Mouse (Mus musculus) stomach, postnatal 0 days (tissue): ENCODE data around the gene Klhl32. TPM values are rescaled to one million over a fixed set of nuclear protein-coding genes. Genes with fewer than 3 reads are reported as not detected.
A peak's percentile ranks its signal among the peaks of the same experiment; 100 is the strongest.

ENCODE experiments used
- ATAC-seq: fragments of 200-750 bp; cut with Nextera tagmentation; 2 replicates; pipeline ENCODE4 v1.8.0; 2017; ENCODE audit not compliant: low FRiP score, low TSS enrichment
- DNase-seq: peaks from one replicate; pipeline ENCODE4 v3.0.0-alpha.2; 2016; ENCODE audit warnings: low spot score
- H3K27ac ChIP-seq: fragments of 300-500 bp; sonication (generic); replicated peaks from 2 replicates; pipeline ENCODE4 v1.5.1; 2014; ENCODE audit warnings: mild to moderate bottlenecking, control low read depth
- H3K27me3 ChIP-seq: fragments of 300-500 bp; sonication (generic); 2 replicates; pipeline ENCODE4 v1.6.1; 2014; ENCODE audit warnings: low read length; ENCODE audit not compliant: control insufficient read depth, insufficient read depth
- H3K36me3 ChIP-seq: fragments of 300-500 bp; sonication (generic); 2 replicates; pipeline ENCODE4 v1.6.1; 2014; ENCODE audit warnings: low read length, mixed read lengths; ENCODE audit not compliant: control insufficient read depth, insufficient read depth
- H3K4me1 ChIP-seq: fragments of 300-500 bp; sonication (generic); replicated peaks from 2 replicates; pipeline ENCODE4 v1.6.1; 2014; ENCODE audit warnings: antibody characterized with exemption; ENCODE audit not compliant: control insufficient read depth, insufficient read depth
- H3K4me2 ChIP-seq: fragments of 300-500 bp; sonication (generic); replicated peaks from 2 replicates; pipeline ENCODE4 v1.6.1; 2014; ENCODE audit warnings: low read depth, mild to moderate bottlenecking, control low read depth, moderate library complexity
- H3K4me3 ChIP-seq: fragments of 300-500 bp; sonication (generic); 2 replicates; pipeline ENCODE4 v1.5.1; 2014; ENCODE audit warnings: low read depth, low read length, control low read depth
- H3K9ac ChIP-seq: fragments of 300-500 bp; sonication (generic); 2 replicates; pipeline ENCODE4 v1.6.1; 2014; ENCODE audit warnings: mild to moderate bottlenecking, low read length, control low read depth, mixed read lengths
- H3K9me3 ChIP-seq: fragments of 300-500 bp; sonication (generic); 2 replicates; pipeline ENCODE4 v1.6.1; 2016; ENCODE audit warnings: low read length; ENCODE audit not compliant: control insufficient read depth
- CTCF ChIP-seq: IDR thresholded peaks from 2 replicates; pipeline ENCODE4 v1.5.1; 2016; ENCODE audit warnings: antibody characterized with exemption, low read depth, mild to moderate bottlenecking, moderate library complexity
- EP300 ChIP-seq: optimal IDR thresholded peaks from 2 replicates; pipeline ENCODE3; 2016; ENCODE audit warnings: antibody characterized with exemption
- WGBS: fragments of 180-500 bp; shearing (Covaris S2); extraction: QIAGEN DNeasy Blood & Tissue Kit; methylation state at CpG from one replicate; pipeline ENCODE4 v1.1.7; 2014; 5-methylcytosine and 5-hydroxymethylcytosine counted together
- polyA plus RNA-seq: library from polyadenylated mRNA; unstranded; fragments of >200 nt; fragmentation: Nextera tagmentation; extraction: Ambion mirVana; gene quantifications from 2 replicates; pipeline ENCODE4 v1.2.1, GENCODE M21; 2015

Klhl32 gene
- polyA plus RNA-seq, 1 experiment from 2014 or later: 2.4 TPM

GRCm38 (mm10) chr4:24800345-24800936 is 50.5 kb downstream of the Klhl32 start:
- TF ChIP-seq CTCF (no peak), EP300 (no peak)
- Histone ChIP-seq H3K4me3 (no peak overlapping the region), H3K27me3 (no peaks in the 10 kb centered on the region), H3K9ac (no peak overlapping the region), H3K27ac (no peak overlapping the region), H3K4me1 (no peaks in the 10 kb centered on the region), H3K9me3 (no peaks in the 10 kb centered on the region), H3K36me3 (no peaks in the 10 kb centered on the region), H3K4me2 (no peak overlapping the region)
- ATAC-seq (no peak), DNase-seq (no peak)
- 89% methylated on average over 9 of the region's 9 CpGs for WGBS

- TF ChIP-seq CTCF: no peak
- TF ChIP-seq EP300: no peak
- Histone ChIP-seq H3K9ac (no peak overlapping the region), H3K9me3 (no peaks in the 10 kb centered on the region), H3K4me1 (no peaks in the 10 kb centered on the region), H3K27me3 (no peaks in the 10 kb centered on the region), H3K36me3 (no peaks in the 10 kb centered on the region), H3K4me2 (no peak overlapping the region), H3K27ac (no peak overlapping the region), H3K4me3 (no peak overlapping the region)
- no peak for DNase-seq
- ATAC-seq: no peak
- 75% methylated on average over 6 of the region's 6 CpGs for WGBS
Observed at GRCm38 (mm10) chr4:24799037-24799436, 51.9 kb downstream of the Klhl32 start.

- no peak overlapping the region for H3K4me3 ChIP-seq
- H3K27ac ChIP-seq: 0 out of 2 replicates have a peak overlapping the region, but pooled peaks have one; percentile 4
- H3K4me1 ChIP-seq: no peaks in the 10 kb centered on the region
- no peaks in the 10 kb centered on the region for H3K36me3 ChIP-seq
- no peak for DNase-seq
- no peaks in the 10 kb centered on the region for H3K9me3 ChIP-seq
- H3K4me2 ChIP-seq: no peak overlapping the region
- TF ChIP-seq EP300 (no peak), CTCF (no peak)
- ATAC-seq: no peak
- H3K9ac ChIP-seq: no peak overlapping the region
- 34% methylated on average over 3 of the region's 3 CpGs for WGBS
- H3K27me3 ChIP-seq: no peaks in the 10 kb centered on the region
Observed at GRCm38 (mm10) chr4:24797868-24798267, 53.1 kb downstream of the Klhl32 start.

- Histone ChIP-seq H3K27ac (no peak overlapping the region), H3K9me3 (no peaks in the 10 kb centered on the region), H3K27me3 (no peaks in the 10 kb centered on the region), H3K4me1 (no peaks in the 10 kb centered on the region), H3K36me3 (no peaks in the 10 kb centered on the region), H3K4me2 (no peak overlapping the region), H3K9ac (no peak overlapping the region), H3K4me3 (no peak overlapping the region)
- WGBS: 74% methylated on average over 5 of the region's 5 CpGs
- TF ChIP-seq EP300: no peak
- TF ChIP-seq CTCF: no peak
- DNase-seq (no peak), ATAC-seq (no peak)
Observed at GRCm38 (mm10) chr4:24797280-24797679, 53.6 kb downstream of the Klhl32 start.

- H3K9me3 ChIP-seq: no peaks in the 10 kb centered on the region
- no peak for TF ChIP-seq CTCF
- no peak for TF ChIP-seq EP300
- no peak overlapping the region for H3K9ac ChIP-seq
- ATAC-seq (no peak), DNase-seq (no peak)
- no peak overlapping the region for H3K4me3 ChIP-seq
- no peaks in the 10 kb centered on the region for H3K36me3 ChIP-seq
- H3K4me1 ChIP-seq: no peaks in the 10 kb centered on the region
- H3K4me2 ChIP-seq: no peak overlapping the region
- no peak overlapping the region for H3K27ac ChIP-seq
- H3K27me3 ChIP-seq: no peaks in the 10 kb centered on the region
- WGBS: 30% methylated on average over 1 of the region's 1 CpGs
Observed at GRCm38 (mm10) chr4:24796229-24796628, 54.7 kb downstream of the Klhl32 start.

GRCm38 (mm10) chr4:24795180-24795579 is 55.7 kb downstream of the Klhl32 start:
- Histone ChIP-seq H3K4me2 (no peak overlapping the region), H3K27me3 (no peaks in the 10 kb centered on the region), H3K9ac (no peak overlapping the region), H3K4me3 (no peak overlapping the region), H3K4me1 (no peaks in the 10 kb centered on the region), H3K9me3 (no peaks in the 10 kb centered on the region), H3K36me3 (no peaks in the 10 kb centered on the region), H3K27ac (no peak overlapping the region)
- ATAC-seq (no peak), DNase-seq (no peak)
- 60% methylated on average over 2 of the region's 2 CpGs for WGBS
- TF ChIP-seq CTCF: no peak
